Mouse (Mus musculus): ENCODE results near the gene Ly75. TPM values are rescaled to one million over a fixed set of nuclear protein-coding genes. Genes with fewer than 3 reads are reported as not detected.

Gene Ly75
- polyA plus RNA-seq, 1 experiment from 2014 or later, result 2.0 TPM

GRCm38 (mm10) chr2:60326948-60327347 lies 56.2 kb downstream of the Ly75 start:
- Histone ChIP-seq H3K27ac (ENCODE audit: low read depth) (no peak overlapping the region), H3K36me3 (replicated peaks; ENCODE audit: insufficient read depth, low read length) (no peaks in the 10 kb centered on the region), H3K27me3 (ENCODE audit: insufficient read depth, low read length) (no peaks in the 10 kb centered on the region), H3K4me3 (ENCODE audit: low read depth, low read length) (no peak overlapping the region), H3K4me1 (ENCODE audit: insufficient read depth) (no peaks in the 10 kb centered on the region), H3K9me3 (ENCODE audit: low read length) (no peaks in the 10 kb centered on the region), H3K9ac (replicated peaks) (no peak overlapping the region), H3K4me2 (ENCODE audit: low read depth, low read length) (no peak overlapping the region)
- DNase-seq, result no peak
- TF ChIP-seq EP300 (IDR thresholded peaks at IDR 0.05; ENCODE audit: low read depth) (no peak), CTCF (IDR thresholded peaks at IDR 0.05; ENCODE audit: low read depth) (no peak)
- WGBS (ENCODE audit: insufficient replicate concordance), result 73% methylated on average over 7 of the region's 7 CpGs
- ATAC-seq, result no peak

GRCm38 (mm10) chr2:60323411-60323810 lies 59.7 kb downstream of the Ly75 start:
- no peak overlapping the region for H3K9ac ChIP-seq (replicated peaks)
- no peaks in the 10 kb centered on the region for H3K4me1 ChIP-seq (ENCODE audit: insufficient read depth)
- ATAC-seq (no peak), DNase-seq (no peak)
- H3K9me3 ChIP-seq (ENCODE audit: low read length), result no peaks in the 10 kb centered on the region
- 0 out of 2 replicates have a peak, but pooled peaks cover 2% of the 10 kb centered on the region for H3K36me3 ChIP-seq (replicated peaks; ENCODE audit: insufficient read depth, low read length)
- H3K4me3 ChIP-seq (ENCODE audit: low read depth, low read length), result no peak overlapping the region
- no peak overlapping the region for H3K27ac ChIP-seq (ENCODE audit: low read depth)
- no peak overlapping the region for H3K4me2 ChIP-seq (ENCODE audit: low read depth, low read length)
- TF ChIP-seq EP300 (IDR thresholded peaks at IDR 0.05; ENCODE audit: low read depth) (no peak), CTCF (IDR thresholded peaks at IDR 0.05; ENCODE audit: low read depth) (peak; percentile 76)
- 56% methylated on average over 5 of the region's 5 CpGs for WGBS (ENCODE audit: insufficient replicate concordance)
- H3K27me3 ChIP-seq (ENCODE audit: insufficient read depth, low read length), result no peaks in the 10 kb centered on the region

GRCm38 (mm10) chr2:60322031-60322726 lies 60.9 kb downstream of the Ly75 start:
- H3K9ac ChIP-seq (replicated peaks), result no peak overlapping the region
- H3K4me1 ChIP-seq (ENCODE audit: insufficient read depth), result no peaks in the 10 kb centered on the region
- WGBS (ENCODE audit: insufficient replicate concordance), result 65% methylated on average over 6 of the region's 6 CpGs
- H3K27ac ChIP-seq (ENCODE audit: low read depth), result no peak overlapping the region
- TF ChIP-seq EP300 (IDR thresholded peaks at IDR 0.05; ENCODE audit: low read depth), result no peak
- 0 out of 2 replicates have a peak, but pooled peaks cover 2% of the 10 kb centered on the region for H3K36me3 ChIP-seq (replicated peaks; ENCODE audit: insufficient read depth, low read length)
- no peak for DNase-seq
- no peak overlapping the region for H3K4me3 ChIP-seq (ENCODE audit: low read depth, low read length)
- no peak overlapping the region for H3K4me2 ChIP-seq (ENCODE audit: low read depth, low read length)
- H3K9me3 ChIP-seq (ENCODE audit: low read length), result no peaks in the 10 kb centered on the region
- ATAC-seq, result no peak
- H3K27me3 ChIP-seq (ENCODE audit: insufficient read depth, low read length), result no peaks in the 10 kb centered on the region

GRCm38 (mm10) chr2:60303796-60304195 lies 79.3 kb downstream of the Ly75 start:
- no peak for ATAC-seq
- DNase-seq, result no peak
- WGBS (ENCODE audit: insufficient replicate concordance), result 90% methylated on average over 4 of the region's 4 CpGs

DNA sequence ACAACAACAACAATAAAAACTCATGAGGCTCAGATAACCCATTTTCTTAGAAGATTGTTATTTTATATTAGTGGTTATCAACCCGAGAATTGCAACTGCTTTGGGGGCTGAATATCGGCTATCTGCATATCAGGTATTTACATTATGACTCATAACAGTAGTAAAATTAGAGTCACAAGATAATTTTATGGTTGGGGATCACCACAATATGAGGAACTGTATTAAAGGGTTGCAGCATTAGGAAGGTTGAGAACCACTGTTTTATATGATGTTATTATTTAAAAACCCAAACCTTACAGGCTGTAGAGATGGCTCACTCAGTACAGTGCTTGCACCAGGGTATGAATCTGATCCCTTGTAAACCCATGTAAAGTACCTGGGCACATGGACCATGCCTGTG lies 83.8 kb downstream of the Ly75 start:
- Histone ChIP-seq H3K9ac (replicated peaks) (no peak overlapping the region), H3K4me3 (ENCODE audit: low read depth, low read length) (no peak overlapping the region), H3K27ac (ENCODE audit: low read depth) (no peak overlapping the region), H3K27me3 (ENCODE audit: insufficient read depth, low read length) (no peaks in the 10 kb centered on the region), H3K9me3 (ENCODE audit: low read length) (no peaks in the 10 kb centered on the region), H3K4me1 (ENCODE audit: insufficient read depth) (no peaks in the 10 kb centered on the region), H3K4me2 (ENCODE audit: low read depth, low read length) (no peak overlapping the region), H3K36me3 (replicated peaks; ENCODE audit: insufficient read depth, low read length) (peaks cover 2% of the 10 kb centered on the region; the same call in 1 of the 2 replicates)
- TF ChIP-seq CTCF (IDR thresholded peaks at IDR 0.05; ENCODE audit: low read depth) (no peak), EP300 (IDR thresholded peaks at IDR 0.05; ENCODE audit: low read depth) (no peak)
- no peak for ATAC-seq
- 78% methylated on average over 2 of the region's 2 CpGs for WGBS (ENCODE audit: insufficient replicate concordance)
- no peak for DNase-seq

More at GRCm38 (mm10) chr2:60303796-60304195, 79.3 kb downstream of the Ly75 start:
- Histone ChIP-seq H3K4me1 (ENCODE audit: insufficient read depth) (no peaks in the 10 kb centered on the region), H3K9me3 (ENCODE audit: low read length) (no peaks in the 10 kb centered on the region), H3K27ac (ENCODE audit: low read depth) (no peak overlapping the region), H3K36me3 (replicated peaks; ENCODE audit: insufficient read depth, low read length) (peaks cover 2% of the 10 kb centered on the region; the same call in 1 of the 2 replicates), H3K9ac (replicated peaks) (no peak overlapping the region), H3K4me3 (ENCODE audit: low read depth, low read length) (no peak overlapping the region), H3K4me2 (ENCODE audit: low read depth, low read length) (no peak overlapping the region), H3K27me3 (ENCODE audit: insufficient read depth, low read length) (no peaks in the 10 kb centered on the region)
- TF ChIP-seq EP300 (IDR thresholded peaks at IDR 0.05; ENCODE audit: low read depth), result no peak

DNA sequence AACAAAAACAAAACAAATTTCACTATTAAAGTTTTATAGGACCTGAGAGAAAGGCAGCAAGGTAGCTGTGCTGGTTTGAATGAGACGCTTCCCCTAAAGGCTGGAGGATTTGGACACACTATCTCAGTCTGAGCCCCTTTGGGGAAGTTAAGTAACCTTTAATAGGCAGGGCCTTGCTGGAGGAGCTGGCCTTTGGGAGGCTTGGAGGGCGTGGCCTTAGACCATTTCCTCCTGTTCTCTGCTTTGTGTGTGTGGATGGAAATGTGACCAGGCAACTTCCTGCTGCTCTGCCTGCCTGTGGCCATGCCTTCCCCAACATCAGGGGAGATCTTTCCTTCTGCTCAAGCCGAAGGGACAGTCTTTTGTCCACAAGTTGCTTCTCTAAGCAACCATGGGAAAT lies 84.8 kb downstream of the Ly75 start:
- DNase-seq, result peak; percentile 53
- H3K36me3 ChIP-seq (replicated peaks; ENCODE audit: insufficient read depth, low read length), result peaks cover 2% of the 10 kb centered on the region; the same call in 1 of the 2 replicates
- no peak overlapping the region for H3K27ac ChIP-seq (ENCODE audit: low read depth)
- H3K27me3 ChIP-seq (ENCODE audit: insufficient read depth, low read length), result no peaks in the 10 kb centered on the region
- TF ChIP-seq CTCF (IDR thresholded peaks at IDR 0.05; ENCODE audit: low read depth) (no peak), EP300 (IDR thresholded peaks at IDR 0.05; ENCODE audit: low read depth) (no peak)
- H3K9ac ChIP-seq (replicated peaks), result no peak overlapping the region
- no peaks in the 10 kb centered on the region for H3K9me3 ChIP-seq (ENCODE audit: low read length)
- H3K4me3 ChIP-seq (ENCODE audit: low read depth, low read length), result no peak overlapping the region
- H3K4me2 ChIP-seq (ENCODE audit: low read depth, low read length), result no peak overlapping the region
- ATAC-seq, result peak; percentile 10; the same call in 1 of the 2 replicates
- WGBS (ENCODE audit: insufficient replicate concordance), result 50% methylated on average over 3 of the region's 3 CpGs
- no peaks in the 10 kb centered on the region for H3K4me1 ChIP-seq (ENCODE audit: insufficient read depth)
